Mouse (Mus musculus) cerebellum, postnatal 4 days (tissue): ENCODE measurements around the gene Spdl1.
A peak's percentile ranks its signal among the peaks of the same experiment; 100 is the strongest.
"Not testable (repeated sequence)": the region's sequence is repeated elsewhere in the genome, so short reads cannot be mapped to it uniquely, and the experiment has no call there.

Source experiments
- DNase-seq, 2 experiments: peaks; one replicate each; pipeline ENCODE4 v3.0.0; 2022; ENCODE audit warnings: low spot score in 2 of 2, mixed read lengths in 1 of 2

The Spdl1 gene

GRCm38 (mm10) chr11:34805026-34805425 is 28.4 kb downstream of the Spdl1 start:
- DNase-seq: not testable (repeated sequence)

GRCm38 (mm10) chr11:34798066-34798465 is 35.4 kb downstream of the Spdl1 start:
- not testable (repeated sequence) for DNase-seq

GRCm38 (mm10) chr11:34796097-34796496 is 37.3 kb downstream of the Spdl1 start:
- no peak for DNase-seq

GRCm38 (mm10) chr11:34791872-34792271 is 41.6 kb downstream of the Spdl1 start:
- DNase-seq: no peak

DNA sequence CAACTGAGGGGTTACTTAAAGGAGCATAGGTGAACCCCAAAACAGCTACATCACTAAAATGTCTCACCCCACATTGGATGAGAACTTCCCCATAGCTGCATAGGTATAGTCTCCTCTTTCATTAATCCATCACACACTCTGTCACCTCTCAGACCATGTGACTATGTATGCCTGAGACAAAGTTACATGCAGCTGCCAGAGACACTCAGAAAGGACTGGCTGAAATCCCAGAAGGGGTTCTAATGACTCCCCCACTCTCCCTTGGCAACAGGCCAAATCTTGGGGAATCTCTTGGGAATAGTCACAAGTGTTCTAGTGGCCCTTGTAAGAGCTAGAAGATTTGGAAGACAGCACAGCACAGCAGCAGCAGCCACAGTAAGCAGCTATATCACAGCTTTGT is 48.6 kb downstream of the Spdl1 start:
- peak in 1 of 2 experiments; percentile 13 for DNase-seq

DNA sequence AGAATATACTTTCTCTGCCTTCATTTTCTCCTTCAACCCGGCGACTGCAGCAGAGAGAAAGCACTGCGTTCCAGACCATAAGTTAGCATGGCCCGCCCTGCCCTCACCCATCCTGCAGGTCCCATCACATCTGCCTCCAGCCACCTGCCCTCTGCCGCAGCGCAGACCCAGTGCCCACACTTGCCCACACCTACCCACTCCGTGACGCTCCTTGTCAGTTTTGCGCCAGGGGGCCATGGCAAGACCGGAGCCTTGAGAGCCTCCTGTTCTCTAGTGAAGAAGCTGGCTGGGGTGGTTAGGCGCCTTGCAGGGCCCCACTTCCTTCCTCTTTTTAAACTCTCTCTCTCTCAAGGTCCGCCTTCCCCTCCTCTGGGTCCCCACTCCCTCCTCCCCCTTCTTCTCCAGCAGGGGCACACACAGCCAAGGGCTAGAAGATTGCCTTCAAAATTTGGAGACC is 49.8 kb downstream of the Spdl1 start, which contains the start of gene Dock2:
TSS of gene Dock2 (minus strand) at position 306 of the 457 bp plus-strand sequence.
- no peak for DNase-seq

DNA sequence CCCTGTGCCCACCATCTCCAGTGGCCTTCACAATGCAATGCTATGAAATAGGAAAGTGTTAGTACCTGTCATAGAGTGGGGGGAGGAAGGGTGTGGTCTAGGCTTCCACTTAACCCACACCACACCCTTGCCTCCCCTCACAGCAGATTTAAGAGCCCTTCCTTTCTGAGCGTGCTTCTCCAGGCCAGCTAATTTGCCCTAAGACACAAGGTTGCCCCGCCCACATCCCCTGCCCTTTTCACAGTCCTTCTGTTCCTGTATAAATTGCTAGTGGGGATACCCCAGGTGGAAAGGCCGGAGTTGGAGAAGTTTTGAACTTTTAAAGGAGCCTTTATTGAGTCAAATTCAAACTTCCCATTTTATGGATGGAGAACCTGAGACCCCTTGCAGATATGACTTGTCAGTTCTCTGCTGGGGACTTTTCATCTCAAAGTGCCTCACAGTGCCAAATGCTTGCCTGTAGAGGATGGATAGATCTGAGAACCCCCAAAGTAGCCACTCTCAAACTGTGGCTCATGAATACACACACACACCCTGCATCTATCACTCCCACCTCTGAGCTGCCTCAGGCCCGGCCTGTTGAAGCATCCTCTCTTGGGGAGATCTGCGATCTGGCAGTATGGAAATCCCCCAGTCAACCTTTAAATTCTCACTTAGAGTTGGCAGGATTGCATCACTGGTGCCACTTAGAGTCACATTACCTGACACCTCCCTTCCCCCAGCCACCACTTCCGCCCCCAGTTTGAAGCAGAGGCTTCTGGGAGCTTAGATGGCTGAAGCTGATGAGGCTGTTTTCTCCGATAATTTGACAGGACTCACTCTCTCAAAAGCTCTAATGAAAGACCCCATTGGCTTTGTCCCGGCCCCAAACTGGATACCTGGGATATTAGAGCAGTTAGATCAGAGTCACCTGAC is 50.7 kb downstream of the Spdl1 start:
- no peak for DNase-seq

DNA sequence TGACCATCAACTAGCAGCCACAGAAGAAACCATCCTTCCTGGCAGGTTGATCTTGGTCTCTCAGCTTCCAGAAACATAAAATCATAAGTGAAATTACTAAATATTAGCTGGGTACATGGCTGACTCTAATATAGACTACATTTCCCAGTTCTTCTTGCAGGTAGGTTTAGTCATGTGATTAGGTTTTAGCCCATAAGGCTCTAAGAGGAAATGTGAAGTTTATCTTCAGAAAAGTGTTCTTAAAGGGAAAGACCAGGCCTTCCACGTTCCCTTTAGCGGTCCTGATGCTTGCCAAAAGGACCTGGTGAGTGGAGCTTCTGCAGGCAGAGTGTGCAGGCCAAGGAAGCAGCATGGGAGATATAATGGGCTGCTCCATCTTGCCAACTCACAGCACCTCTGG is 52.7 kb downstream of the Spdl1 start:
- DNase-seq: no peak

DNA sequence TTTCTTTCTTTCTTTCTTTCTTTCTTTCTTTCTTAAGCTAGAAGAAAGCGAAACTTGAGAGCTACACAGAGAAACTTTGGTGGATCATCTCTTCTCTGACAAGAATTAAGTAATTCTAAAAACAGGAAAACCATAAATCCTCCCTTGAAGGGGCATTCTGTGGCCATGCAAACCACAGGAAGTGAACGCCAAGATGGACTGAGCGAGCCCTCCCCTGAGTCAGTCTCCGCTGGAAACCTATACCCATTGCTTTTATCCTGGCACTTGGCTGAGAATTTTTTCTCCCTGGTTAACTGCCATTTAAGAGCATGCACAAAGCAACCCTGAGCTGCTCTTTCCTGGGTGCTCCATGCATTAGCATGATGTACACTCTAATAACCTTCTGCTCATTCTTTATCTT is 53.5 kb downstream of the Spdl1 start:
- DNase-seq: no peak

- DNase-seq: no peak
These were observed 55.1 kb downstream of the Spdl1 start for GRCm38 (mm10) chr11:34778351-34778750.

- DNase-seq: no peak
These were observed 55.9 kb downstream of the Spdl1 start for GRCm38 (mm10) chr11:34777529-34777928.

DNA sequence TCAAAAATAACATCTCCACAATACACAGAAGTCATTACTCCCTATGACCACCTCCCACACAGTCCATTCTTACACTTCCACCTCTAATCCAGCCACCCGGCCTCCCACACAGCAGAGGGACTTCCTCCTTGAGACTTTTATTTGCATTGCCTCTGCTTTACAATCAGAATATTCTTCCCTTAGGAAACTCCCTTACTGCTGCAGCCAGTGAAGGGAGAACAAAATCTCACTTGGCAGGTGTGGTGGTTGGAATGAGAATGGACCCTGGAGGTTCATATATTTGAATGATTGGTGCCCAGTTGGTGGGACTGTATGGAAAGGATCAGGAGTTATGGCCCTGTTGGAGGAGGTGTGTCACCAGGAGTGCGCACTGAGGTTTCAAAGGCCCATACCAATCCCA is 57.4 kb downstream of the Spdl1 start:
- DNase-seq: no peak

- DNase-seq: no peak
These were observed 58.8 kb downstream of the Spdl1 start for GRCm38 (mm10) chr11:34774636-34775035.

GRCm38 (mm10) chr11:34773304-34773895 is 60.0 kb downstream of the Spdl1 start:
- no peak for DNase-seq

DNA sequence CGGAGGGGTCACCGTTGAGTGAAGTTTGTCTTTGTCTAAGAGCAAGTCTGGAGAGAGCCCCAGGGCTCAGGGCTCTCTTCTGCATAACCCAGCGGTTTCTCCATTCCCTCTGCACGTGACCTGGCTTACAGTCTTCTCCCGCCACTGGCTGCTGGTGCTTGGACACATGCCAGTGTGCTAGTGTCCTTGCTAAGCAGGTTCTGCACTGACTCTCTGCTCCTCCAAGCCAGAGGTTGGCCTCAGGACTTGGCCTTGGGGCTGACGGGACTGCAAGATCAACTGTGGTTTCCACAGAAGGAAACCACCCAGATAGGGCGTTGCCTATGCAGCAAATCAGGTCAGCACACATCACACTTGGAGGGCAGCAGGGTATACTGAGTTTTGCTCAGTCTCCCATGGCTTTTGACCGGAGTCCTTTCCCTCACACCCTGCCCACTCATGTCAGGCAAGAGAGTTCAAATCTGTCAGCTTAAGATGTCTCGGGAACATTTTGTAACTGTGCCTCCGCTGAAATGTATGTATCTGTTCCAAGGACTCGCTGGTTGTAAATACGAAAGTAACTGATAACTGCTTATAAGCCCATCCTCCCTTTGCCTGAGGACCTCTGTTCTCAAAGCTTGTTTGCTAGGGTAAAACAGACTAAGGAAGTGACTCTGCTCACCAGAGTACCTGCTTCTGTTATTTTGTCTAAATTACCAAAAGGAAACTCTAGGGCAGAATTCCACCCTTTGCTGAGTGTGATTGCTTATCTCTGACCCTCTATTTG is 62.0 kb downstream of the Spdl1 start:
- no peak for DNase-seq

GRCm38 (mm10) chr11:34770666-34771065 is 62.8 kb downstream of the Spdl1 start:
- no peak for DNase-seq

DNA sequence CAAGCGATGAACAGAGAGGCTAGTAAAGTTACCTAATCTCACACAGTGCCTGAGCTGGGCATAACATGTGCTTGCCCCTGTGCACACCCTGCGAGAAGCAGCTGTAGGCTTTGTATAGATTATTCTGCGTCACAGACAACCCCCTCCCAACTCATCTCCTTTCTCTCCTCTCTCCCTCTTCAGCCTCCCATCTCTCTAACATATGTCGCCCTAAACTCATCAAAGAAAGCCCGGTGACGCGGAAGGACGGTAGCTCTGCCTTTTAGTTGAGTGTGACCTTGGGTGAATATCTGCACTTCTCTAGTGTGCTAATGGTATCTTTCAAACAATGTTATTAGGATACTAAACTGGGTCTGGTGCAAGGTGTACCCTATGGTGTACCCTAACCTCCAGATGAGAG is 63.5 kb downstream of the Spdl1 start:
- no peak for DNase-seq

DNA sequence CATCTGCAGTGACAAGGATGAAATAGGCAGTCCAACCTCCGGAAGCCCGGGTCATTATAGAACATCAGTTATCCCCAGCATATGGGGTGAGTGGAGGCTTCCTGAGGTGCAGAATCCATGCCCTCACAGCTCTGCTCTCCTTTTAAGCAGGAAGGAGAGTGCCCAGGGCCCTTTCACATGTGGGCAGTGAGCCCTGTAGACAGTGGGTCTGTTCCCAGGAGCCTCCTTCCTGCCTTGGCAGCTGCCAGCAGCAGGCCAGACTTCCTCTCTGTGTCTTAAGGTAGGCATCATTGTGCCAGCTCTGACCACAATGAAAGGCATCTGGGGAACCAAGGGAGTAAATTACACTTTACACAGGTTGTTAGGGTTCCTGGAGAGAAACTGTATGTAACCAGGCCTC is 64.0 kb downstream of the Spdl1 start:
- DNase-seq: no peak

- no peak for DNase-seq
These were observed 69.6 kb downstream of the Spdl1 start for GRCm38 (mm10) chr11:34763739-34764361.

DNA sequence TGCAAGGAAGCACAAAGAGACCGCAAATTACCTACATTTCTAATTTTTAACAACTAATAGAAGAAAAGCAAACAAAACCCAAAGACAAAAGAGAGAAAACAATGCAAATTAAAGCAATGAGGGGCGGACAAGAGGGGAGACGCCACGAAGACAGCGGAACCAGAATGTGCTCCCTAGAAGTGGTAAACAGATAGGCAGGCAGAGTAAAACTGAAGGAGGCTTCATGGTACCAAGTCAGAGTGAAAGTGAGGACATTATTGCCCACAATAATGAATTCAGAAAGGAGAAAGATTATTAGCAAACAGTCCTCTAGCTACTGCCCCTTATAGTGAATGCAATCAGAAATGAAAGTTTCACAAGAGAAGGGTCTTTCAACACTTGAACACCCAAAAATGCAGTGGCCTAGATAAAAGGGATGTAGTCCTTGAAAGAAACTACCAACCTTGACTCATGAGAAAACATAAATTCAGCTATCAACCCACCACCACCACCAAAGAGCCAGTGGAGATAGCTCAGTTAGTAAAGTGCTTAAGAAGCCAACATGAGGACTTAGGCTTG is 70.8 kb downstream of the Spdl1 start:
- no peak for DNase-seq

- DNase-seq: no peak
These were observed 71.3 kb downstream of the Spdl1 start for GRCm38 (mm10) chr11:34762125-34762524.
